Mouse (Mus musculus) heart, postnatal 0 days (tissue): ENCODE measurements at regions not wholly inside any gene's neighbourhood (a gene's known extent, or its start where the extent isn't known, plus 50 kb on each side); places are given as distances from the start of the nearest gene placed in this dataset.
"Not testable (repeated sequence)": the region's sequence is repeated elsewhere in the genome, so short reads cannot be mapped to it uniquely, and the experiment has no call there.

Experiments used
- ATAC-seq: fragments of 200-750 bp; cut with Nextera tagmentation; 2 replicates; pipeline ENCODE4 v1.8.0; 2017; ENCODE audit warnings: low read depth, moderate number of reproducible peaks, moderate library complexity; ENCODE audit not compliant: insufficient read depth
- DNase-seq: peaks from one replicate; pipeline ENCODE4 v3.0.0-alpha.2; 2016; ENCODE audit warnings: low spot score
- H3K27ac ChIP-seq: fragments of 300-500 bp; sonication (generic); 2 replicates; pipeline ENCODE4 v1.5.1; 2014; ENCODE audit warnings: low read depth, mild to moderate bottlenecking
- H3K27me3 ChIP-seq: fragments of 300-500 bp; sonication (generic); 2 replicates; pipeline ENCODE4 v1.6.1; 2014; ENCODE audit warnings: low read length, mixed read lengths; ENCODE audit not compliant: control insufficient read depth, insufficient read depth
- H3K36me3 ChIP-seq: fragments of 300-500 bp; sonication (generic); replicated peaks from 2 replicates; pipeline ENCODE4 v1.6.1; 2014; ENCODE audit warnings: low read length, mixed read lengths; ENCODE audit not compliant: control insufficient read depth, insufficient read depth
- H3K4me1 ChIP-seq: fragments of 300-500 bp; sonication (generic); 2 replicates; pipeline ENCODE4 v1.6.1; 2014; ENCODE audit warnings: antibody characterized with exemption; ENCODE audit not compliant: control insufficient read depth, insufficient read depth
- H3K4me2 ChIP-seq: fragments of 300-500 bp; sonication (generic); 2 replicates; pipeline ENCODE4 v1.6.1; 2014; ENCODE audit warnings: low read depth, mild to moderate bottlenecking, low read length, moderate library complexity
- H3K4me3 ChIP-seq: fragments of 300-500 bp; sonication (generic); 2 replicates; pipeline ENCODE4 v1.5.1; 2014; ENCODE audit warnings: low read depth, low read length
- H3K9ac ChIP-seq: fragments of 300-500 bp; sonication (generic); replicated peaks from 2 replicates; pipeline ENCODE4 v1.6.1; 2014; ENCODE audit warnings: low read depth, low read length, mixed read lengths
- H3K9me3 ChIP-seq: fragments of 300-500 bp; sonication (generic); replicated peaks from 2 replicates; pipeline ENCODE4 v1.6.1; 2016; ENCODE audit warnings: low read length; ENCODE audit not compliant: control insufficient read depth
- CTCF ChIP-seq: IDR thresholded peaks from 2 replicates; pipeline ENCODE4 v1.5.1; 2016; ENCODE audit warnings: antibody characterized with exemption, control low read depth, low read depth
- EP300 ChIP-seq: IDR thresholded peaks from 2 replicates; pipeline ENCODE4 v1.6.1; 2016; ENCODE audit warnings: antibody characterized with exemption, low read depth
- WGBS: fragments of 180-500 bp; shearing (Covaris S2); extraction: QIAGEN DNeasy Blood & Tissue Kit; methylation state at CpG from one replicate; pipeline ENCODE4 v1.1.7; 2014; 5-methylcytosine and 5-hydroxymethylcytosine counted together

- H3K9me3 ChIP-seq, result no peaks in the 10 kb centered on the region
- no peak overlapping the region for H3K27ac ChIP-seq
- peaks cover 26% of the 10 kb centered on the region for H3K4me1 ChIP-seq
- H3K36me3 ChIP-seq, result no peaks in the 10 kb centered on the region
- no peak for ATAC-seq
- DNase-seq, result no peak
- WGBS, result 85% methylated on average over 7 of the region's 7 CpGs
- no peak overlapping the region for H3K4me2 ChIP-seq
- H3K4me3 ChIP-seq, result no peak overlapping the region
- TF ChIP-seq CTCF (no peak), EP300 (no peak)
- no peak overlapping the region for H3K9ac ChIP-seq
- no peaks in the 10 kb centered on the region for H3K27me3 ChIP-seq
Observed at GRCm38 (mm10) chr2:166450964-166451363, 262.7 kb downstream of the Prex1 start.

- H3K9me3 ChIP-seq, result no peaks in the 10 kb centered on the region
- DNase-seq (no peak), ATAC-seq (no peak)
- no peaks in the 10 kb centered on the region for H3K36me3 ChIP-seq
- no peak overlapping the region for H3K27ac ChIP-seq
- 43% methylated on average over 10 of the region's 10 CpGs for WGBS
- no peak overlapping the region for H3K4me2 ChIP-seq
- H3K27me3 ChIP-seq, result no peaks in the 10 kb centered on the region
- no peak overlapping the region for H3K9ac ChIP-seq
- no peak for TF ChIP-seq EP300
- TF ChIP-seq CTCF, result no peak
- peaks cover 28% of the 10 kb centered on the region for H3K4me1 ChIP-seq
- no peak overlapping the region for H3K4me3 ChIP-seq
Observed at GRCm38 (mm10) chr2:166450380-166450779, 263.3 kb downstream of the Prex1 start.

DNA sequence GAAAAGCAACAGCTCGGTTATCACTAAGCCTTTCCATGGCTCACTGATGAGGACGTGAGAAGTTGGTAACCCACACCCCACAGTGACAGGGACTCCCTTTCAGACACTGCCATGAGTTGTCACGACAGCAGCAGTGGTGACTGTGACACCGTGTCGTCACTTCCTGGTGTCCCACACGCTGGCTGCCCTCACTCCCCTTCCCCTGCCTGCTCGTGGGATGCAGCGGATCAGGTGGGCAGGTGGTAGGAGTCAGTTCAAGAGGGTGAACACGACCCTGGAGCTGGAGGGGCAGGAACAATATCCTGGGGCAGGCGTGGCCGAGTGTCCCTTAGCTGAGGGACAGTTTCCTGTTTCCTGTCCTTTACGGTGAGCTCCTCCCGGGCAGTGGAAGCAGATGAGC, 264.9 kb downstream of the Prex1 start:
- TF ChIP-seq CTCF (no peak), EP300 (no peak)
- ATAC-seq, result peak; percentile 25; the same call in 1 of the 2 replicates
- Histone ChIP-seq H3K9ac (no peak overlapping the region), H3K4me1 (peaks cover 28% of the 10 kb centered on the region), H3K27ac (peak overlapping the region; percentile 31), H3K4me2 (no peak overlapping the region), H3K36me3 (no peaks in the 10 kb centered on the region), H3K9me3 (no peaks in the 10 kb centered on the region), H3K4me3 (no peak overlapping the region), H3K27me3 (no peaks in the 10 kb centered on the region)
- WGBS, result 38% methylated on average over 13 of the region's 13 CpGs
- DNase-seq, result no peak

GRCm38 (mm10) chr2:166448161-166448560, 265.5 kb downstream of the Prex1 start:
- H3K4me2 ChIP-seq, result no peak overlapping the region
- TF ChIP-seq EP300, result no peak
- TF ChIP-seq CTCF, result no peak
- H3K27ac ChIP-seq, result peak overlapping the region; percentile 31
- no peak overlapping the region for H3K4me3 ChIP-seq
- H3K9ac ChIP-seq, result no peak overlapping the region
- no peaks in the 10 kb centered on the region for H3K36me3 ChIP-seq
- ATAC-seq (peak; percentile 37; the same call in 1 of the 2 replicates), DNase-seq (peak; percentile 55)
- WGBS, result 30% methylated on average over 11 of the region's 11 CpGs
- peaks cover 28% of the 10 kb centered on the region for H3K4me1 ChIP-seq
- H3K9me3 ChIP-seq, result no peaks in the 10 kb centered on the region
- H3K27me3 ChIP-seq, result no peaks in the 10 kb centered on the region

- no peak for TF ChIP-seq CTCF
- TF ChIP-seq EP300, result no peak
- ATAC-seq, result no peak
- Histone ChIP-seq H3K27me3 (no peaks in the 10 kb centered on the region), H3K27ac (0 out of 2 replicates have a peak overlapping the region, but pooled peaks have one; percentile 22), H3K9ac (no peak overlapping the region), H3K36me3 (no peaks in the 10 kb centered on the region), H3K4me1 (peaks cover 28% of the 10 kb centered on the region), H3K4me2 (no peak overlapping the region), H3K9me3 (no peaks in the 10 kb centered on the region), H3K4me3 (no peak overlapping the region)
- WGBS, result 60% methylated on average over 3 of the region's 3 CpGs
- no peak for DNase-seq
Observed at GRCm38 (mm10) chr2:166446536-166446935, 267.1 kb downstream of the Prex1 start.

DNA sequence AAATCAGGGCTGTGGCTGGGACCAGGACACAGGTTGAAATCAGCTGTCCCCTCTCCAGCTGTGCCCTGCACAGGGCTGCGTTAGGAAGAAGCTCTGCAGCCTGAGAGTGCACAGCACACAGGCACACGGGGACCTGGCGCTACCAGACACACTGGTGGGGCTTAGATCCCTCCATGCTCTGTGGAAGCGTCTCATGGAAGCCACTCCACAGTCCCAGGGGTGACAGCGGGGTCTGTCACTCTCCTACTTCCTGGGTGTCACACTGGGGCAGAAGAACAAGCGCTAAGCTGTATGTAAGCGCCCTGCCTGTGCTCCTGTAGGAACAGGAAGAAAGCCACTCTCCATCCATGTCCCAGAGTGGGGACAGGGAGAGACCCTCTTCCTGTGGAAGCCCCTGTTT, 267.8 kb downstream of the Prex1 start:
- H3K4me1 ChIP-seq, result peaks cover 28% of the 10 kb centered on the region
- not testable (repeated sequence) for DNase-seq, H3K9ac ChIP-seq, H3K9me3 ChIP-seq, ATAC-seq, H3K4me2 ChIP-seq, H3K4me3 ChIP-seq, H3K27ac ChIP-seq, H3K27me3 ChIP-seq, H3K36me3 ChIP-seq
- 65% methylated on average over 7 of the region's 7 CpGs for WGBS
